In the genomic region with DNA sequence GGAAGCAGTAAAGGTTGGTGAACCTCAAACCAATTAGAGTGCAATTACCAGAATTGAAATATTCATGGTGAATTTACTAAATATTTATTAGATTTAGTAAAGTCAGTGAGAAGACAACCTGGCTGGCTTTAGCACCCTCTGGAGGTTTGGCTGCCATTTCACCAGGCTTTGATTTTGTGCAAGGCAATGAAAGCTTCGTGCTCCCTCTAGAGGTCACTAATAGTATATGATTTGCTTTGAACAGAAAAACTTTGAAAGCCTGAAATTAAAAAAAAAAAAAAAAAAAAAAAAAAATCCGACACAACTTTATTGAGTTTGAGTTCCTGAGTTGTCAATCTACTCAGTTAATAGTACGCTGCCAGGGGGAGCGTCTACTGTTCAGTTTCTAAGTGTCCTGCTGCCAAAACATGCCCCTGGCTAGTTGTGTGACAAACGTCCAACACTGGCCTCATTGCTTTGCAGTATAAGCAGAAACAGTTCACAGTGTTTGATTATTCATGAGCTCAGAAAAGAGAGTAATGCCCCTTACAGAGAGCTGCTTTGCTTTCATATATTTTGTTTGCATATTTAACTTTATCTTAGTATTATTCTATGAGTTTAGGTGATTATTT, we compare ENCODE assay signal across 8 mouse cellular contexts. TPM values are rescaled to one million over a fixed set of nuclear protein-coding genes. Genes with fewer than 3 reads are reported as not detected.
A peak's percentile ranks its signal among the peaks of the same experiment; 100 is the strongest.
DNase-seq lines count a peak whose midpoint lies in the region; ATAC-seq and TF ChIP-seq lines count a peak whose summit lies in the region.

No protein-coding gene starts in this region.

- no peak overlapping the region for H3K4me3 ChIP-seq in G1E (ENCODE audit: low read depth, low read length)
- no peak overlapping the region for H3K4me3 ChIP-seq in heart, adult 2 months

- intact Hi-C loops in heart, adult 2 months (cut with DNase I), result loop anchor here (1.0 to 10.0 kb wide), 4 partner anchors 113 to 367 kb away; a partner anchor contains a TSS

- no peak overlapping the region for H3K9ac ChIP-seq in heart, adult 2 months (ENCODE audit: low read depth, low read length)

- no peaks in the 10 kb centered on the region for H3K9me3 ChIP-seq in G1E (replicated peaks)

- no peaks in the 10 kb centered on the region for H3K36me3 ChIP-seq in G1E (replicated peaks)
- no peaks in the 10 kb centered on the region for H3K36me3 ChIP-seq in heart, adult 2 months (ENCODE audit: control insufficient read depth, insufficient read depth, low read length)

- no peaks in the 10 kb centered on the region for H3K79me2 ChIP-seq in heart, adult 2 months (replicated peaks; ENCODE audit: control insufficient read depth, insufficient read depth, low read length)

- TF ChIP-seq CTCF in G1E (IDR thresholded peaks at IDR 0.05; ENCODE audit: low read depth, low read length), result no peak
- TF ChIP-seq CTCF in heart, adult 2 months (IDR thresholded peaks at IDR 0.05), result peak; percentile 89

- WGBS in heart, adult 2 months, result 9% methylated on average over 5 of the region's 5 CpGs

- TF ChIP-seq EP300 in heart, adult 2 months (IDR thresholded peaks at IDR 0.05; ENCODE audit: insufficient read depth, low read depth, low read length), result peak; percentile 46; the same call in 1 of the 2 replicates

- DNase-seq in G1E (ENCODE audit: low spot score), result peak; percentile 7
- peak; percentile 76 for DNase-seq in adrenal gland, postnatal 14 days
- DNase-seq in embryo, embryonic 11.5 days (ENCODE audit: low read depth, low spot score), result peak; percentile 73
- DNase-seq in heart, adult 2 months, result peak; percentile 35 to 42
- peak; percentile 67 to 70 for DNase-seq in kidney, postnatal 25 days
- DNase-seq in lung, postnatal 14 days, result peak; percentile 67
- DNase-seq in retina, postnatal 7 days (ENCODE audit: low read depth, low spot score), result peak; percentile 61

- H3K27me3 ChIP-seq in G1E (ENCODE audit: insufficient read depth, low read length), result no peaks in the 10 kb centered on the region
- no peaks in the 10 kb centered on the region for H3K27me3 ChIP-seq in heart, adult 2 months (ENCODE audit: control insufficient read depth, insufficient read depth, low read length)

- no peak overlapping the region for H3K27ac ChIP-seq in heart, adult 2 months

- TF ChIP-seq POLR2A in heart, adult 2 months (IDR thresholded peaks at IDR 0.05; ENCODE audit: insufficient read depth, low read depth, low read length), result no peak

- no peak for ATAC-seq in G1E (ENCODE audit: extremely low read depth, insufficient number of reproducible peaks, low FRiP score, poor library complexity, severe bottlenecking)
- ATAC-seq in erythroid progenitor cell, adult 5-6 weeks (replicated peaks; ENCODE audit: low FRiP score, poor library complexity, severe bottlenecking), result no peak

- H3K4me1 ChIP-seq in G1E (ENCODE audit: insufficient read depth, low read depth, low read length), result no peaks in the 10 kb centered on the region
- H3K4me1 ChIP-seq in heart, adult 2 months (ENCODE audit: control insufficient read depth, insufficient read depth, low read length), result no peaks in the 10 kb centered on the region

RNA-seq across cellular contexts. Expression of a gene that starts 27.7 kb away (rescaled TPM):
- total RNA-seq in G1E (2014; fragmentation: Nextera tagmentation) (not detected in 2 replicates), G1E (2017) (0.05 and 0.12 TPM in 2 replicates)
- not detected in 2 replicates for polyA plus RNA-seq in G1E (2012)
- total RNA-seq in adrenal gland, postnatal 14 days (2021), result 14.5 and 15.6 TPM in 2 replicates
- 10 to 100 TPM; 26.1 to 31.4 TPM for total RNA-seq in heart, adult 2 months (2021)
- polyA plus RNA-seq in heart, adult 2 months (2012; rRNA removed), result 13.8 and 15.7 TPM in 2 replicates
- total RNA-seq in erythroid progenitor cell, adult 5-6 weeks (2015; ENCODE audit: low replicate concordance), result 14.3 and 18.0 TPM in 2 replicates
- total RNA-seq in erythroid progenitor cell, adult 5-6 weeks (2017; ENCODE audit: low replicate concordance), result 0.26 TPM in 1 of 2 replicates, not detected in the other

RNA-seq across cellular contexts. Expression of a gene that starts 28.5 kb away (rescaled TPM):
- total RNA-seq in G1E (2014; fragmentation: Nextera tagmentation), result not detected in 2 replicates
- total RNA-seq in G1E (2017), result 0.05 and 0.06 TPM in 2 replicates
- polyA plus RNA-seq in G1E (2012), result not detected in 2 replicates
- 12.6 and 14.4 TPM in 2 replicates for total RNA-seq in adrenal gland, postnatal 14 days (2021)
- 1 to 10 TPM; 9.0 to 9.5 TPM for total RNA-seq in heart, adult 2 months (2021)
- 3.4 and 5.9 TPM in 2 replicates for polyA plus RNA-seq in heart, adult 2 months (2012; rRNA removed)
- 1.3 and 2.5 TPM in 2 replicates for total RNA-seq in erythroid progenitor cell, adult 5-6 weeks (2015; ENCODE audit: low replicate concordance)
- total RNA-seq in erythroid progenitor cell, adult 5-6 weeks (2017; ENCODE audit: low replicate concordance), result 1.5 and 2.6 TPM in 2 replicates

RNA-seq across cellular contexts. Expression of a gene that starts 54.4 kb away (rescaled TPM):
- not detected in 2 replicates for total RNA-seq in G1E (2014; fragmentation: Nextera tagmentation)
- 0.05 TPM in 1 of 2 replicates, not detected in the other for total RNA-seq in G1E (2017)
- not detected in 2 replicates for polyA plus RNA-seq in G1E (2012)
- not detected in 2 replicates for total RNA-seq in adrenal gland, postnatal 14 days (2021)
- total RNA-seq in heart, adult 2 months (2021), result not detected
- not detected in 2 replicates for polyA plus RNA-seq in heart, adult 2 months (2012; rRNA removed)
- not detected in 2 replicates for total RNA-seq in erythroid progenitor cell, adult 5-6 weeks (2015; ENCODE audit: low replicate concordance)
- total RNA-seq in erythroid progenitor cell, adult 5-6 weeks (2017; ENCODE audit: low replicate concordance), result not detected in 2 replicates

Comparison
In these comparisons a context has a peak if more than half of its experiments do, and no peak if none do; other contexts are left out.
1. DNase-seq: peak in every context shown above with its lines; median percentile 76 in adrenal gland, postnatal 14 days; 73 in embryo, embryonic 11.5 days; 68 in kidney, postnatal 25 days; 67 in lung, postnatal 14 days; 61 in retina, postnatal 7 days; 38 in heart, adult 2 months; 7 in G1E.